Mouse (Mus musculus): ENCODE measurements around the gene Rgs6.

GRCm38 (mm10) chr12:83109486-83109885 lies 521.4 kb downstream of the Rgs6 start:
- TF ChIP-seq GATA1 (IDR thresholded peaks at IDR 0.05; ENCODE audit: borderline replicate concordance, low read length), result no peak
- no peak for TF ChIP-seq FLI1 (IDR thresholded peaks at IDR 0.05; ENCODE audit: low read length)

Data from megakaryocyte, embryonic 14.5 days (primary cell).